Mouse (Mus musculus): ENCODE results near the gene Ccdc39.

Gene Ccdc39

DNA sequence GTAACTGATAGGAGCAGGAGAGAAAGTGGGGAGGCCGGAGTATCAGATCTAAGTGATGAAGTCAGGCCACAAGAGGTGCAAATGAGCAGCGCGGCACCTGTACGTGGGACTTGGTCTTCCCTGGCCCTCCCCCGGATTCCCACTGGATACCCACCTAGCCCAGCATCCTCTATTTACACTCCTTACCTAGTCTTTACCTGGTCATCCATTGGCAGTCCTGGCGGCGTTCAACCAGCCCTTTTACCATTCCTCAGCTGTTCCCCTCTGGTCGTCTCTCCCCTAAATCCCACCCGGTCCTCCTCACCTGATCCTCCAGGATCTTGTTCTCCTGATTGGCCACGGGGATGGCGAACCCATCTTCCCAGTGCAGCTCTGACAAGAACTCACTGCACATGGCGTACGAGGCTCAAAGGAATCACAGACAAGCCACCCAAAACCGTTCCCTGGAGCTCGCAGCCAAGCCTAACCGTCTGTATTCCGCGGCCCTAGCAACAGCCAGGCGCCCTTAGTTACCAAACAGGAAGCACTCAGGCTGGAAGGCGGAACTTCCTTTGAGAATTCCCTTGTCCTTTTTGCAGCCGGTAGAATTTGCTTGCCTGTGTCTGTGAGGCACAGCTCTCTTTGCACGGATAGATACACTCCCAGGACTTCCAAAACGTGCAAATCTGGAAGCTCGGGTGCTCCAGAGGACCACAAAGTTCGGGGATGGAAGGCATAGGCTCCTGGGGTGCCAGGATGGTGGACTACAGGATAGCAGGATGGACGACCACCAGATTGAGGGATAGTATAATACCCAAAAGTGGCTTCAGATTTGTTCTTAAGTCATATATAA lies at the start of gene Ccdc39:
Ccdc39 (minus strand) TSS at position 510 of the 832 bp plus-strand sequence.
- DNase-seq: peak; percentile 79

DNA sequence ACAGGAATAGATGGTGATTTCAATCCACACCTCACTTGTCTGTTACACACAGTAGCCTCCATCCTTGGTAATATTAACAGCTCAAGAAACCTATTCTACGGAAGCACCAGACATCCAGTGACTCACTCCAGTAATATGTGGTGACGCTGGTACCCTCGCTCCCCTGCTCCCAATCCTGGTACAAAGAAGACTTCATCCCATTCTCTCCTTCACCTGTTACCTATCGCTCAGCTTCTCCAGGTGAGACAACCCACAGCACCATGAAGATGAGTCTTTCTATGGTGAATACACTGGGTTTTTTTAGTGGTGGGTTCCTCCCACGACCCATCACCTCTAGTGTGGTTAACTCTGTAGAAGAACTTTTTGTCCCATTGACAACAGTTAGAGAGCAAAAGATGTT lies 49.3 kb upstream of the Ccdc39 start:
- no peak for DNase-seq

DNA sequence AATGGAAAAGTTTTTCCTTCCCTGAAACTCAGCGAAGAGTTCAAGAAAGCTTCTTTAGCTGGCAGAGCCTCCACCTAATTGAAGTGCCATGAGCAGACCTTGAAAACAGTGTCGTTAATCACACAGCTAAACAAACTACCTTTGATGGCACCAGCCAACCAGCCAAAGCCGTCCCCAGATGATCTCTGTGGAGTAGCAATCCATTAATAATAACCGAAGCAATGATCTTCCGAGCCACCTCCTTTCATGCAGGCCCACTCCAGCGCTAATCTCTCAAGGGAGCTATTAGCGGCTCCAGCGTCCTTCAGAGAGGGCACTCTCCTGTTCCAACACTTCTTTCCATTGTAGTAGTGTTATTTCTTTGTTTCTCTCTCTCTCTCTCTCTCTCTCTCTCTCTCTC lies 43.3 kb upstream of the Ccdc39 start:
- DNase-seq: no peak

DNA sequence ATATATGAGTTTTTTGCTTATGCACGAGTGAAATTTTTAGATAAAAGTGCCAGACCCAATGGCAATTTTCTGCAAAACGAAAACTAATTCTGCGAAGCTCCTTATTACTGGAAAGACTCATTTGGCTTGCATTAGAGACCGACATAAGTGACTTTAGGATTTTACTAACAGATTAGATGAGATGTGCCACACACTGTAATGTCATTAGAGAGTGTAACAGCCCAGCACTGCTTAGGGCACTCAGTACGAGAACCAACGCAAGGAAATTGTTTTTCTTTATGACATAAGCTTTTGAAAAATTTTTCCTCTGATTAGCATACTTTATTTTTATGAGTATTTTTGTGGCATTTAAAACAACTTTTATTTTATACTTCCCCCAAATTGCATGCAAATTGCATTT lies 39.0 kb upstream of the Ccdc39 start:
- DNase-seq: no peak

DNA sequence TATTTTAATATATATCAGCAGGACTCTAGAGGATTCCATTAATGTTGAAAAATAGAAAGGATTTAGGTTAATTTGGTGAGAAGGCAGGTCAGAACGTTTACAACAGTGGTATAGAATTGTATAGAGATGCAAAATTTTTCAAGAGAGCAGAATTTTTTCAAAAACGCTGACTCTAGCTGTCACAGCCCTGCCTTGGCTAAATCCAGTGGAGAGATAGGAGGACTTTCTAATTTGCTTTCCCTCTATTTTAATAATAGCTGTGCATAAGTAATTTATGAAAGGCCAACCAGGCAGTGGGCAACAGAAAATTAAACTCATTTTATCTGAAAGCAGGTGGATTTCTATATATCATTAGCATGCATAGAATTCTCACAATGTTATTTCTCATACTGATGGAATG lies 38.6 kb upstream of the Ccdc39 start:
- DNase-seq: no peak

DNA sequence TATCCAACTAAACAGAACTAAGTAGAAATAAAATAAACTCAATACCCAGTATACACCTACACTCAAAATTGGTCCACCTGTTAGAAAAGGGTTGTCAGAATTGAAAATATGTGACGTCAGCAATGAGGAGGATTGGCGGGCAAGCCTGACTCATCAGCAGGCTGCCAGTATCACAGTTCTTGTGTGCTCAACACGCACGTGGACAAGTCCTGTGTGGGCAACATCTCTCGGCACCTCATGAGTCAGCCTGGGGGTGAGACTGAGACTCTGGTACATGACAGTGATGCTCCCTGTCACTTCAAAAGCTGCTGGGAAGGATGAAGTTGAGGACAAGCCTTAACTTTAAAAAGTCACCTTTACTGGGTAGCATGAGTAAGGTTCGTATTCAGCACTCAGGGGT lies 34.6 kb upstream of the Ccdc39 start:
- no peak for DNase-seq

DNA sequence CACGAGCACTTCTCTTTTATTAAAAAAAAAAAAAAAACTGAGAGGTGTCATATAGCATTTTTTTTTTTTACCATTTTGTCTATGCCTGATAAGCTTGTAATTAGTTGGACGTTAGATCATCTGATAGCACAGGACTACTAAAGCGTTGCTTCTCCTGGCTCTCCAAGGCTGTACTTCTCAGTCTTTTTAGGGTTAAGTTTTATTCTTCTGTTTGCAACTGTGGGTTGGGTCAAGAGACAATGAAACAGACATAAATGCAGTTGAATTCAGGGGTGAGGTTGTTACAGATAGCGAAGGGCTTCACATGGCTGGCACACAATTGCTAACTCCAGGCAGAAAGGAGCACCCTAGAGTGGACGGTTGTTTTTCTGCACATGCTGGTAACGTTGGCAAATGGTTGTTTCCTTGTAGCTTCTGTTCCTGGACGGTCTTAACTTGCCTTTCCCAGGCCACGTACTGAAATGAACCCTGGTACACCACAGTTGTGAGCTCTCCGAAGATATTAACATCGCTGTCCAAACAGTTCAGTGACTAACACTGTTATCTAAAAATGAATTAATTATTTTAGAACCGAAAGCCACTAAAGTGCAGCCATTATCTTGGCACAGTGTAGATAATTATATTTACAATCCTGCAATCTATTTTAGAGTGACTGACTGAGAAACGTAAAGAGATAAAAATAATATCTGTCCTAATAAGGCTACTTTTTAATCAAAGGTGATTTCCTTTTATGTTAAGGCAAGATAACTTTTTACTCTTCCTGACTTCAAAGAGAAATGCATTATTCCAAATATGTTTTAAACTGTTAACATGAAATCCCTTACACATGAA lies 30.6 kb upstream of the Ccdc39 start:
- no peak for DNase-seq

DNA sequence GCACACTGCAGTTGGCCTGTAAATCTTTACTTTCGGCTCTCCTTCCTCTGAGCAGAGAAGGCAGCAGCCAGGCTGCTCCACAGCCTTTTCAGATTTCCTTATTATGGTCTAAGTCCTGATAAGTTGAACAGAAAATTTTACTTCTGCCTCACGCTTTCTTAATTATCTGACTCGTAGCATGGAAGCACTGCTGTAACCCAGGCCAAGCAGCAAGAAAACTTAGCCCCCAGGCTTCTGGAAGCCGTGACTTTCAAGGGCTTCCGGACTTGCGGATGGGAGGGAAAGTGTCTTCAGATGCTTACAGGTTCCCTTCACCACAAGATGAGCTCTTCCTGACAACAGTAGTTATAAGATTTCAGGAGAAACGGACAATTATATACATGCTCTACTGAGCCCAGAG lies 29.7 kb upstream of the Ccdc39 start:
- no peak for DNase-seq

DNA sequence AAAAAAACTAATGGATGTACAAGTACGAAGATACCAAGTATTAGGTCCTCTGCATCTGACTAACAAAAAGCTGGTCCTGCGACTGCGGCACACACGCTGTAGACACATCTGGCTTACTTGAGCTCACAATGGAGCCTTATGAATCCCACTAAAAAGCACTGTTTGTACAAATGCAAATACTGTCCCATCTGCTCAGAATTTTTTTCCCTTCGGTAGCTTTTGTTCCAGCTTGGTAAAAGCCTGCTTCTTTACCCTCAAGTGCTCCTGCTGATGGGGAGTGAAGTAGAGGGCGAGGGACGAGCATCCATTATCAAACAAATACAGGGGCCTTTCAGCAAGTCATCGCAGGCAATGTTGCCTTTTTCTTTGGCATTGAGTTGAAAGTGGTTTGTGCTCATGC lies 29.3 kb upstream of the Ccdc39 start:
- DNase-seq: no peak

DNA sequence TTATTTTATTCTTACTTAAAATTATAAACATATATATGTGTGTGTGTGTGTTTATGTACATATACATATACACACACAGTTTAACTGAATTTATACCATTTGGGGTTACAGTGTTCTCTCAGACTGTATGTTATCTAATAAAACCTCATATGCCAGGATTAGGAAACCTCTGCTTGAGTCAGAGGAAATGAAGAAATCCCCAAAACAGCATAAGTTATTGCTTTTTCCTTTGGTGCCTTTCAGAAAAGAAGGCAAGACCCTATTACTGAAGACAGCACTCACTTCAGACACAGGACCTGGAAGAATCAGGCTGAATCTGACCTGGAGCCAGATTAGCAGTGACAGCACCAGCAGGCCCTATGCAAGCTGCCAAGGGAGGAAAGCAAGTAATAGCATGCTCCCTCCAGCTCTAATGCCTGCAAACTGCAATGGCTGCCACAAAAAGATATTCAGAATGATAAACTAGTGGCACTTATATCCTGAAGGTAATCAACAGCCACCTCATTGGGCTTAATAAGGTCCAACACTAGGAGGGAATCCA lies 20.0 kb upstream of the Ccdc39 start:
- no peak for DNase-seq

DNA sequence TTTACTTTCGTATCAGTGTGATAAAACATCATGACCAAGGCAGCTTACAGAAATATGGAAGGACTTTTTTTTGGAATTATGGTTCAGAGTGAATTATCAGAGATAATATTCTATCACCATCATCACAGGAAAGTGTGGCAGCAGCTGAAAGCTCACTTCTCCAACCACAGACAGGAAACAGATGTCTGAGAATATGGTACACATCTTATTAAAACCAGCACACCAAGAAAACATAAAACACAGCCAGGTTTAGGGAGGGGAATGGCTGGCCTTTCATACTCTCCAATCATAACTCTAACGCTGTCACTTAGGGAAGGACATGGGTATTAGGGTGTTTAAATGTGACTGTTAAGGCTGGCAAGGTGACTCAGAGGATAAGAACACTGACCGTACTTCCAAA lies 14.8 kb upstream of the Ccdc39 start:
- no peak for DNase-seq

DNA sequence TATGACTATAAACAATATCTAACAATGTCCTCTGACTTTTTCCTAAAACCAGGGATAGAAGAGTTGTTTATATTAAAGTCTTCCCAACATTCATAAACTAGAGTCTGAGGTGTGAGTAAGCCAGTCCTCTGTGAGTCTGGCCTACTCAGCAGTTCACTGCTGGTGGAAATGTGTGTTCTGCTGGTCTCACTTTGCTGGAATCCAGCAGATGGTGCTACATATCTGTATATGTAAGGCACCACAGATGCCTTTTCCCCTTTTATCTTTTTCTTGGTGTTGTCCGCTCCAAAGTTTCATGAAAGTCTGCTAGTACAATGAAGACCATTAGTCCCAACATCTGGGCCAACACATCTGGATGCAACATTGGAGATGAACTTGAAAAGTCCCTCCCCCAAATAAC lies 9.0 kb upstream of the Ccdc39 start:
- no peak for DNase-seq

DNA sequence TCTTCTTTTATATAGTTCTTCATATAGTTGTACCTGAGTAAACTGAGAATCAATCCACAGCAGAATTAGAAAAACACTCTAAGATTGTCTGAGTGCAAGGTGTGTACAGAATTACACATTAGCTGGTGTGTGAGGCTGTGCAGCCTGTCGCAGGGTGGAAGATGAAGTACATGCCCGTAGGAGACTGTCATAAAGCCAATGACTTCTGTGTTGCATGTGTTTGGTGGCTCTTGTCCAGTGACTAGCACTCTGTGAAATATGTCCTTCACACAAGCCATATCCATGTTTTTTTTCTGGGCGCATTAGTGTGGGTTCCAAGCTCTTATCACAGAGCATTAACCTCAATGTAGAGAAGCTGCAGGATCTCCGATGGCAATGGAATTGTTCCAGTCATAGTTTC lies 6.7 kb upstream of the Ccdc39 start:
- DNase-seq: no peak

DNA sequence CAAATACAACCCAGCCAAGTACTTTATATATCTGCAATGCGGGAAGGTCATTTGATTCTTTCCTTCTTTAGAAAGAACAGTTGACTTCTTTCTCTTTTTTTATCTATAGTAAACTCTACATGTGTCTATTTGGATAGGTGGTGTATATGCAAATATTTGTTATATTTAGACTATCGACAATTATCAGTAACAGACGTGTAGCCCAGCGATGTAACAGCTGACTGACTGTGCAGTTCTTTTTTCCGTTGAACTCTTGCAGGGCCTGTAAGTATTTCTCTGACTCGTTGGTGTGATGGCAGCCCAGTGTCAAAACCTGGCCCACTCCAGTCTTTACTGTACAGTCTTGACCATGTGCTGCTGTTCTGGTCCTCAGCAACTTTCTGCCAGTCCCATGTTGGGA lies 2.5 kb upstream of the Ccdc39 start:
- DNase-seq: no peak

DNA sequence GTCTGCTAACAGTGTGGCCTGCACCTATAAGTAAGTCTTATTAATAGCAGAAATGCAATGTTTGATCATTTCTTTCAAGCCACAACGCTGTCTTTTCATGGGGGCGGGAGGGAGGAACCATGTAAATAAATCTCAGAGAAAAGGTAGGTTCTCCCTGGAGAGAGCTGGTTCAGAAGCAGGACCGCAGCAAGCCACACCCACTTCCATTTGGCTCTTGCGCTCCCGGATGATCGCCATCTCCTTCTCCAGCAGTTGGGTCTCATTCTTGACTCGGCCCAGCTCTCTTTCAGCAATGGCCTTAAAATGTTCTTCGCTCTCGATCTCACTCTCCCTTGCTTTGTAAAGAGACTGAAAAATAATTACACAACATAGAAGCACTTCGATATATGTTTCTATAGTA lies 5.2 kb downstream of the Ccdc39 start:
- DNase-seq: no peak

DNA sequence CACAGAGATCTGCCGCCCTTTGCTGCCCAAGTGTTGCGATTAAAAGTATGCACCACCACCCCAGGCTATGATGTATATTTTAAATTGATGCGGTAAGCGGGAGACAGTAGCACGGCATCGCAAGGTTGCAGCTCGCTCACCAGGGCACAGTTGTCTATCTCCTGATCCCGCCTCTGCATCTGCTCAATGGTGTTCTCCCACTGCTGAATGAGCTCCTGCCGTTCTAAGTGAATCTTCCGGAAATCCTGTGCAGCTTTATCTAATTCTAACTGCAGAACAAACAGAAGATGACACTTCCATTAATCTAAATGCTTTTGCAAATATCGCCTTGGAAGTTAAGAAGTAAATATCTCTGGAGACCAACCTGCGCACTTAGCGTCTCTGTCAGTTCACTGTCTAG lies 7.5 kb downstream of the Ccdc39 start:
- no peak for DNase-seq

DNA sequence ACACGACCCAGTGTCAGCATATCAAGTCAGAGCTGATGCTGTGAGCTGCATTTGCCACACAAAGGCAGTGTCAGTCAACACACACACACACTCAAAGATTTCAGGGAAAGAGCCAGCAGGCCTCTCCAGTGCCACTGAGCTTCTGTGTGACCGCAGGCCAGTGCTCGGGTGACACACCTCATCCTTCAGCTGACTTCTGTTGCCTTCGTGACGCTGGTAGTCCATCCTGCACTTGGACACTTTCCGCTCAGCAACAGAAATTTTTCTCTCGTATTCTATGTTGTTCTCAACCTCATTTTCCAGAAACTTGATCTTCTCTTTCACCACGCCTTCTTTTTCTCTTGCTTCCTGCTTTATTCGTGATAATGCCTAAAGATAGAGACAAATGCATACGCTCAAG lies 11.8 kb downstream of the Ccdc39 start:
- DNase-seq: no peak

DNA sequence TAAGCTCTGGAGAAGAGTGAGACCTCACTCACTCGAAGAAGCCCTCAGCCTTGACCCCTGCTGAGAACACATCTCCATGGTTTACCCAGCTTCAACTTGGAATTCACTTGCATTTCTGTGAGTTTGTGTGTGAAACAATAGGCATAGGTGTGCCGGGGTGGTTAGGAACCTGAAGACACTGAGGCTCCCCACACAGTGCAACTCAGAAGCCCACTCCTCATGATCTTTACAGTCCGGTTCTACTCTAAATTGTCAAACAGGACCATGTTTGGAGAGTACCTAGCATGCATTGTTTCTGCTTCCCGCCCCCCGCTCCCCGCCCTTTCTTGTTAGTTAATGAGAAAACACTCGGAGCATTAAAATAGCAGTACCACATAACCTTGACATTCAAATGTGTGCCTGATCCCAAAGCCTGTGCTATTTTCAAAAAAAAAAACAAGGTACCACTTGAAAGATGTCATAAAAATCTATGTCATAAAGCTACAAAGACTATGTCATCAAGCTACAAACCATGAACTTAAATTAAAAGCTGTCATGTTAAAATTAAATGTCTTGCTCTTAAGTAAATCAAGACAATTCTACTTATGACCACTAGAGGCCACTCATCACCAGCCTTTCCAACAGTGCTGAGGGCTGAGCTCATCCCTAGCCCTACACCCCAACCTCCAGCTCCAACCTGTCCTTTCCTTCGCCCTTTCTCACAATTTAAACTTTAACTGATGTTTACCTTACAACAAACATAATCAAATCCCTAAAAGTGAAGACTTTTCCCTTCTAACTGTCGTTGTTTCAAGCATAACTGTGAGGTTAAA lies 19.8 kb downstream of the Ccdc39 start:
- DNase-seq: peak; percentile 44

DNA sequence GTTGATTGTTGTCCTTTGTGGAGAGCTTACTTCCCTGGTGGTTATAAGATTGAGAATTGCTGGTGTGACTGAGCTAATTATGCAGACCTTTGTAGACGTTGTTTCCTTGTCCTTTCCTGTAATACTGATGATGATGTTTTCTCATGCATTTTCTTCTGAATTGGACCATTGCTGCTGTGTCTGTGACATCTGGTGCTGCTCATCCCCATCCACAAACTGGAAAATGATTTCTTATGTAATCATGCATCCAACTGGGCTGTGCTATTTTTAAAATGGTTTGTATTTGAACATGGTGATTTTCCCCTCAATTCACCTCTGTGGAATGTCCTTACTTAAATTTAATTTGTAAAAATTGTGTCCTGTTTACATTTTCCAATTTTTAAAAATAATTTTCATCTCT lies 37.0 kb downstream of the Ccdc39 start:
- DNase-seq: no peak

DNA sequence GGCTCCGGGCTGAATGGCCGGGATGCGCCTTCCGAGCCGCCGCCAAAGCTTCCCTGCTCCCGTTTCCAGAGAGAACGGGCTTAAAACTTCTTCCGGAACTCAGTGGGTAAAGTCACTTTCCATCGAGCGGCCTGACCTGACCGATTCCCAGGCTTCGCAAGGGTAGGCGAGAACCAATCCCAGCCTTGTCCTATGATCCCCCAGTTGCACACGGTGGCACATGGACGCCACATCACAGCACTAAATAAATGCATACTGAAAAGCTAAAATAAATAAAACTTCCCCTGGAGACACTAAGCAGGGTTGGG lies 43.6 kb downstream of the Ccdc39 start:
- no peak for DNase-seq

DNA sequence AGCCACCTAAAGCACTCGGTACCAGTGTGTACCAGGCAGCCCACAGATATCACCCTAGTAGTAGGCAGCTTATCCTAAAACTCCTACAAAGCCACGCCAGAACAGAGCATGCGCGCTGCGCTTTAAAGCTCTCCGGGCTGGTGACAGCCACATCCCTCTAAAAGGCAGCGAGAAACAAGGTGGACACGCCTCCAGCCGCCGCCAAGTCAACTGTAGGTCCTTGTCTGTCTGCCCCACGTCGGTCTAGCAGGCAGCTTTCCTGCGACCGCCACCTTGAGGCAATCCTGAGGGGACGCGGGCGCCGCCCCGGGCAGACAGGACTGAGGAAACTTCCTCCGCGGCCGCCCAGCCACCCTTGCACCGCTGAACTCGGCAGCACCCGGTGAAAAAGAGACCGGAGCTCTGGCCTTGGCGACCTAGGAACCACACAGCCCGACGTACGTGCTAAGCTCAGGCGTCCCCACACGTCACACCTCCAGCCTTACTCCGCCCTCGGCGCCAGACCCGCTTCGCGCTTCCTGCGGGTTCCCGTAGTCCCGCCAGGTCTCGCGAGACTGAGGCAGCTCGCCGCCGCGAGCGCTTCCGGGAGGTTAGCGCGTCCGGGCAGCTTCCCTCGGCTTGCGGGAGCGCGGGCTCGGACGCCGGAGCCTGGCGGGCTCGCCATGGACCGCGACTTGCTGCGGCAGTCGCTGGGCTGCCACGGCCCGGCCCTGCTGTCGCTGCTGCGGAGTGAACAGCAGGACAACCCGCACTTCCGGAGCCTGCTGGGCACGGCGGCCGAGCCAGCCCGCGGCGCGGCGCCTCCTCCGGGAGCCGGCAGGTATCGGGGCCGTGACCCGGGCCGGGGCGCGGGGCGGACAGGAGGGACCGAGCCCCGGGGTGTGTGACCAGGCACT lies 44.2 kb downstream of the Ccdc39 start, which contains the start of gene Ttc14:
Ttc14 (plus strand) TSS at position 216 of the 896 bp plus-strand sequence.
- peak; percentile 98 for DNase-seq

DNA sequence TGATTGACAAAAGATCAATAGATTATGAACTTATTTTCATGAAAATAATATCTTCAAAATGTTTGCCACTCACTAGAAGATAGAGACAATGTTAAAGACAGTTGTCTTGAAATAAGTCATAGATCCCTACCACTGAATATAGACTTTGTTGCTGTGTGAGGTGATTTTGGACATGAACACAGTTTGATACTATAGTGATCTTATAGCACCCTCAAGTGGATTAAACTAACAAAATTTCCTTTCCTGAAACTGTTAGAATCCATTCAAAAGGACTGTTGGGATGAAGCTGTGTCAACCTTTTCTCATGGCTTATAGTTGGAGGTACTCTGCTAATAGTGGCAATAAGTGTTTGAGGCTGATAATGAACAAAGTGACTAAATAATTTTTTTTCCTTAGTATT lies 53.1 kb downstream of the Ccdc39 start:
- DNase-seq: no peak

All from cerebellum, adult 9-11 months (tissue).